Mouse (Mus musculus) testis, adult 2 months (tissue): ENCODE measurements around the gene B3gnt7. TPM values are rescaled to one million over a fixed set of nuclear protein-coding genes. Genes with fewer than 3 reads are reported as not detected.

ENCODE experiments used
- H3K27ac ChIP-seq: fragments of 200-500 bp; 2 replicates; pipeline ENCODE4 v1.5.1; 2012; ENCODE audit warnings: low read depth, low read length; ENCODE audit not compliant: control insufficient read depth, insufficient read depth
- H3K27me3 ChIP-seq: fragments of 200-500 bp; 2 replicates; pipeline ENCODE4 v1.6.1; 2012; ENCODE audit warnings: mild to moderate bottlenecking, low read length, moderate library complexity; ENCODE audit not compliant: control insufficient read depth, insufficient read depth
- H3K36me3 ChIP-seq: fragments of 200-500 bp; 2 replicates; pipeline ENCODE4 v1.6.1; 2012; ENCODE audit warnings: mild to moderate bottlenecking, low read length; ENCODE audit not compliant: control insufficient read depth, insufficient read depth
- H3K4me1 ChIP-seq: fragments of 200-500 bp; 2 replicates; pipeline ENCODE4 v1.6.1; 2012; ENCODE audit warnings: low read length; ENCODE audit not compliant: control insufficient read depth, insufficient read depth
- H3K4me3 ChIP-seq: fragments of 200-500 bp; 2 replicates; pipeline ENCODE4 v1.5.1; 2012; ENCODE audit warnings: low read depth, mild to moderate bottlenecking, low read length, moderate library complexity, mixed read lengths; ENCODE audit not compliant: control insufficient read depth
- CTCF ChIP-seq: fragments of 200-500 bp; IDR thresholded peaks from 2 replicates; pipeline ENCODE4 v1.5.1; 2012; ENCODE audit warnings: low read depth, mild to moderate bottlenecking, inconsistent platforms, low read length, moderate library complexity; ENCODE audit not compliant: control insufficient read depth, insufficient read depth, insufficient replicate concordance
- POLR2A ChIP-seq: fragments of 200-500 bp; IDR thresholded peaks from 2 replicates; pipeline ENCODE4 v1.6.1; 2012; ENCODE audit warnings: low read depth, mild to moderate bottlenecking, inconsistent platforms, low read length, moderate library complexity; ENCODE audit not compliant: control insufficient read depth
- polyA plus RNA-seq: library from polyadenylated mRNA; depleted of rRNA; stranded (reverse); fragments of >200 nt; gene quantifications from 2 replicates; pipeline ENCODE4 v1.2.3, GENCODE M21; 2012

The B3gnt7 gene
- polyA plus RNA-seq, 1 experiment = 0.23 TPM

DNA sequence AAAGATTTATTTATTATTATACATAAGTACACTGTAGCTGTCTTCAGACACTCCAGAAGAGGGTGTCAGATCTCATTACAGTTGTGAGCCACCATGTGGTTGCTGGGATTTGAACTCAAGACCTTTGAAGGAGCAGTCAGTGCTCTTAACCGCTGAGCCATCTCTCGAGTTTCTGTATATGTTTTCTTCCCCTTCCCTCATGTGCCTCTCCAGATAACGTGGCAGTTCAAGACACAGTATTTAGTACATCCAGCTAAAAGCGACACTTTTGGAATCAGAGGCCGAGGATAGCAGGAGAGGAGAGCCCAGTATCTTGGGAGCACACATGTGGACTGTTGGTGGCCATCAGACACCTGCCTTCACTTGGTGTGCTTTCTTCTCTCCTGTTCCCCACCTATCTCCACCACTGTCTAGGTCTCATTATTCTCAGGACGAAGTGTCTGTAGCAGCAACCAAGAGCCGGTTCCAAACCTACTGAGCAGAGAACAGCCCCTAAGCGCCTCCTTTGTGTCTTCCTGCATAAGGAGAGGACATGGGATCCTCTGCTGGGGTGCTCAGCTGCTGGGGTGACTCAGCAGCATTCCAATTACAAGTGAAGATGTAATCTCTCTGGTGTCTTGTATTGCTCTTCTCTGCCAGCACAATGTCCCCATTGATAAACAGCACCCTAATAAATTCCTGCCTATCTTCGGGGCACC, 34.0 kb upstream of the B3gnt7 start:
- no peaks in the 10 kb centered on the region; the same call in 1 of the 2 replicates for H3K36me3 ChIP-seq
- H3K4me1 ChIP-seq = no peaks in the 10 kb centered on the region
- H3K27me3 ChIP-seq = no peaks in the 10 kb centered on the region
- no peak for TF ChIP-seq CTCF
- no peak for TF ChIP-seq POLR2A
- H3K4me3 ChIP-seq = no peak overlapping the region
- no peak overlapping the region for H3K27ac ChIP-seq

DNA sequence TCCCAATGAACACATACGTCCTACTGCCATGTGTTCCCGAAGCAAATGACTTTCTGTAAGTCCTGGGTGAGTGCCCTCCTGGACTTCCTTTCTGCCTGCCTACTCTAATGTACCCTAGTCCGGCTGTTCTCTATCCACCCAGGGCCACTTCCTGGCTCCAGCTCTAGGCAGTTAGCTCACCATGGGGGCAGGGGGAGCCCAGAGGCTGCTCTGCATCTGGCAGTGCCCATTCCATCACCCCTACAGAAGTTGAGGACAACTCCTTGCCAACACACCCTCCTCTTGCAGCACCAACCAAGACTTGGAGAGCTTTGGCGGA, 33.5 kb upstream of the B3gnt7 start:
- TF ChIP-seq CTCF (no peak), POLR2A (no peak)
- Histone ChIP-seq H3K27me3 (no peaks in the 10 kb centered on the region), H3K4me3 (no peak overlapping the region), H3K4me1 (no peaks in the 10 kb centered on the region), H3K27ac (no peak overlapping the region), H3K36me3 (no peaks in the 10 kb centered on the region; the same call in 1 of the 2 replicates)

DNA sequence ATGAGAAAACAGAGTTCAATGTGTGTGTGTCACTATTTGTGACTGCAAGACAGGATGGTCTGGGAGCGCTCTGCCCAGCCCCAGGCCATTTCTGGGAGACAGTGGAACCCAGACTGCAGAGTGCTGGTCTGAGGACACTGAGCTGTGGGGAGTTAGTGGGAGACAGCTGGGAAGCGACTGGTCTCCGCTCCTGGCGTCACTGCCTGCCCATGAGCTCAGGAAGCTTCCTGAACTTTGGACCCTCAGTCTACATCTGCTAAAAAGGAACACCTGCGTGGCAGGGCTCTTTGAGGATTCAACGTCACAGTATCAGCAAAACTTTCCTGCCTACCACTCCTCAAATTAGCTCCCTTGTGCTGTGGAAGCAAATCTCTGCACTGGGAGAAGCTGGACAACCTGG, 30.9 kb upstream of the B3gnt7 start:
- H3K27me3 ChIP-seq = no peaks in the 10 kb centered on the region
- H3K4me1 ChIP-seq = no peaks in the 10 kb centered on the region
- no peak overlapping the region for H3K4me3 ChIP-seq
- no peak overlapping the region for H3K27ac ChIP-seq
- no peaks in the 10 kb centered on the region; the same call in 1 of the 2 replicates for H3K36me3 ChIP-seq
- no peak for TF ChIP-seq POLR2A

DNA sequence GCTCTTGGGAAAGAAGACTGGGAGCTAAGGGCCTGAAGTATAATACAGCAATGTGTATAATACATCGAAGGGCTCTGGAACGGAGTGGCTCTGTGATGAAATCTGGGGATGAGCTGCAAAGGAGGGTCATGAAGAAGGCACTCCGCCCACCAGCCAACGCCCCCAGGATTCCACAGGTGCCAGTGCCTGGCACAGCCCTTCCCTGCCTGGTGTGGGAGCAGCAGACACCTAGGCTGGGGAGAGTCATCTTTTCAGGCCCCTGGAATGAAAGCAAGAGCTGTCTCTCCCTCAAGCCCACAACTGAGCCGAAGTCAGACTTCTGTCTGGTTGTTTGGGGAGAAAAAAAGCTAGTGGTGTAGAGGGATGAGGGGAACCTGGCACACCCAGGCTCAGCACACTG, 25.6 kb upstream of the B3gnt7 start:
- Histone ChIP-seq H3K4me1 (no peaks in the 10 kb centered on the region), H3K27ac (no peak overlapping the region), H3K27me3 (no peaks in the 10 kb centered on the region), H3K36me3 (no peaks in the 10 kb centered on the region), H3K4me3 (no peak overlapping the region)
- no peak for TF ChIP-seq CTCF
- TF ChIP-seq POLR2A = no peak

DNA sequence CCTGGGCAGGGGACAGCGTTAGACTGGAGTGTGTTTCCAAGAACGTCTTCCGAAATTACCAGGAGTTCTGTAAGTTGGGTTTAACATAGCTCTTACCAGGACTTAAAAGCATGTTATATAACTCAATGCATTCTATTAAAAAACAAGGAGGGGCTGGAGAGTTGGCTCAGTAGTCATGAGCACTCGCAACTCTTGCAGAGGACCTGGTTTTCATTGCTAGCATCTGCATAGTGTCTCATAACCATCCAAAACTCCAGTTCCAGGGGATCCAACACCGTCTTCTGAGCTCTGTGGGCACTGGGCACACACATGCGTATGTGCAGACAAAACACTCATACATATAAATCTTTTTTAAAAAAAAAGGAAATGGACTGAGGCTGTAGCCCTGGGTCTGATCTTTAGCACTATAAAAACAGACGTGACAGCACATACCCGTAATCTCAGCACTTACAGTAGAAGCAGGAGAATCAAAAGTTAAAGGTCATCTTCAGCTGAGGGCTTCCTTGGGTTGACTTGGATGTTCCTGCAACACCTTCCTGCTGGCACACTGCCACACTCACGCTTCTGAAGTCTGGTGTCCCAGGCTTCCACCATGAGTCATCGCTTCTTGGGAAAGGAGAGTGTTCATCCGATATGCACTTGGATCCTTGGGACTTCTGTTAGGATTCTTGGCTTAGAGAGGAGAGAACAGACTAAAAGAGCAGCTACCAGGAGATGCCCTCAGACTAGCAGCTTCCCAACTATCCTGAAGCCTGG, 20.7 kb upstream of the B3gnt7 start:
- Histone ChIP-seq H3K27ac (no peak overlapping the region), H3K4me1 (no peaks in the 10 kb centered on the region), H3K36me3 (no peaks in the 10 kb centered on the region), H3K4me3 (no peak overlapping the region), H3K27me3 (no peaks in the 10 kb centered on the region)
- TF ChIP-seq CTCF (no peak), POLR2A (no peak)

DNA sequence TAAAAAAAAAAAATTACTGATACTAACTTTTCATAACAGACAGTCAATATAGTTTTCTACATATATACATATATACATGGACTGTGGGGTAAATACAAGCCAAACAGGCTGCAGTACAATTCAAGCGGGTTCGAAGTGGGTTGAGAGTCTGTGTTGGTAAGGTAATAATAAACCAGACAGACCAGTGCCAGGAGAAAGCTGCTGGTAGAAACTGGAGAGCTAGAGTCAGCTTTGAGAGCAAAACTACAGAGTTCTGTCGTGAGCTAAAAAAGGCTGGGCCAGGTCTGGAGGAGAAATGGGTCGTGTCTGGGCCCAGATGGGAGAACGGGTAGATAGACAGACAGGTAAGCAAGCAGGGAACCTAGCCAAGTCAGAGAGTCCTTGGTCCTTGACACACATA, 18.5 kb upstream of the B3gnt7 start:
- Histone ChIP-seq H3K4me1 (no peaks in the 10 kb centered on the region), H3K4me3 (no peak overlapping the region), H3K27ac (no peak overlapping the region), H3K27me3 (no peaks in the 10 kb centered on the region), H3K36me3 (no peaks in the 10 kb centered on the region)
- TF ChIP-seq CTCF (no peak), POLR2A (no peak)

DNA sequence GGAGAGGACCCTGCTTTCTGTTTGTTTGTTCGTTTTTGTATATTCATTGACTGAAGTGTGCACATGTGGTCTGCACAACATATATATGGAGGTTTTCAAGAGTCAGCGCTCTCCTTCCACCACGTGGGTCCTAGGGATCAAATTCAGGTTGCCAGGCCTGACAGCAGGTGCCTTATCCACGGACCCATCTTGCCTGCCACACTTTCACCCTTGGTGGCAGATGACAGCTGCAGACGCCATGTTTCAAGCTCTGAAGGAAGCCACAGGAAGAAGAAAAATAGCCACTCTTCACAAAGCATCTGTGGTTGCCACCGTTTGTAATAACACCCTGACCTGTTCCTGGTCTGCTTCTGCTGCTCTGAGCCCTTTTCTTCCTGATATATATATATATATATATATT, 17.3 kb upstream of the B3gnt7 start:
- TF ChIP-seq CTCF (no peak), POLR2A (no peak)
- Histone ChIP-seq H3K4me3 (no peak overlapping the region), H3K4me1 (no peaks in the 10 kb centered on the region), H3K27me3 (no peaks in the 10 kb centered on the region), H3K27ac (no peak overlapping the region), H3K36me3 (no peaks in the 10 kb centered on the region)
